Mouse (Mus musculus): ENCODE measurements around the gene Stpg4. TPM values are rescaled to one million over a fixed set of nuclear protein-coding genes. Genes with fewer than 3 reads are reported as not detected.

The Stpg4 gene
- polyA plus RNA-seq, 1 experiment from 2014 or later = 0.78 TPM

DNA sequence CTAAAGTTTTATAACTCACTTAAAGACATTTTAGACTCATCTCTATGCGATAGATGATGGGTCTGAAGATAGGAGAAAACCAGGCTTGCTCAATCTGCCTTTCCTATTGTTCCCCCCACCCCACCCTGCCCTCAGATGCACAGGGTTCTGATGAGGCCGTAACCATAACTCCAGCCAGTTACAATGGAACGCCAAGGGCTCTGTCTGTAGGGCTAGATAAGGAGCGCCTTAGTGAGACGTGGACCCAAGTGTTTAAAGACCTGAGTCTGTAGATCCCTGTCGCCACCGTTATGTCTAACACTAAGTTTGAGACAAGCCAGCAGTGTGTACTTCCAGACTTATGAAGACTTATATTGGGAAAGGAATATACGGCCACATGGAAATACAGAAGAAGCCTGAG lies 72.1 kb downstream of the Stpg4 start:
- Histone ChIP-seq H3K4me1 (replicated peaks) (peaks cover 41% of the 10 kb centered on the region), H3K4me2 (no peak overlapping the region), H3K4me3 (no peak overlapping the region), H3K9ac (no peak overlapping the region), H3K9me3 (no peaks in the 10 kb centered on the region), H3K27me3 (no peaks in the 10 kb centered on the region), H3K36me3 (no peaks in the 10 kb centered on the region), H3K27ac (replicated peaks) (no peak overlapping the region)
- WGBS = 81% methylated on average over 8 of the region's 8 CpGs
- ATAC-seq (ENCODE audit: low read depth) = no peak

DNA sequence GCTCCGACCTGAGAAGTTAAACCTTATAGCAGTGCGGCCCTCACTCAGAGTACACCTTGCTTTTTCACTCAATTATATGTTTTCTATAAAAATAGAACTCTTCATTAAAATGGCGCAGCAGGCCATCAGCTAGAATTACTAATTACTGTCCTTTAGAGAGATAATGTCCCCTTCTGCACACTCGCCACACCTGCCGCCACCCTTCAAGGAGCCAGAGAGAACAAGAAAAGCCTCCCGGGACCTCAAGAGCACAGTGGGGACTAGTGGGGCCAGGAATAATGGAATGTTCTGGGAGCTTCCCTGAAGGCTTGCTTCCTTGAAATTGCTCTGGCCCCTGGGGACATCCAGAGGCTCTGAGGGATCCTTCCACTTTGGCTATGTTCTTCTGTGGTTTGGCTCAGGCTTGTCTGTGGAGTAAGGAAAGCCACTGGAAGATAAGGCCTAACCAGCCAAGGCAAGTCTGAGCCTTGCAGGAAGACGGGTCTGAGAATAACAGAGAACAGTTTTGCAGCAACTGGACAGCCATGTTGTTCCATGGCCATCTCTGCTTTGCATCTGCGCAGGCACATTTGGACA lies 73.7 kb downstream of the Stpg4 start:
- Histone ChIP-seq H3K9ac (no peak overlapping the region), H3K4me1 (replicated peaks) (peaks cover 52% of the 10 kb centered on the region), H3K27me3 (no peaks in the 10 kb centered on the region), H3K9me3 (no peaks in the 10 kb centered on the region), H3K4me3 (no peak overlapping the region), H3K27ac (replicated peaks) (no peak overlapping the region), H3K4me2 (no peak overlapping the region), H3K36me3 (no peaks in the 10 kb centered on the region)
- 82% methylated on average over 8 of the region's 8 CpGs for WGBS
- ATAC-seq (ENCODE audit: low read depth) = no peak

DNA sequence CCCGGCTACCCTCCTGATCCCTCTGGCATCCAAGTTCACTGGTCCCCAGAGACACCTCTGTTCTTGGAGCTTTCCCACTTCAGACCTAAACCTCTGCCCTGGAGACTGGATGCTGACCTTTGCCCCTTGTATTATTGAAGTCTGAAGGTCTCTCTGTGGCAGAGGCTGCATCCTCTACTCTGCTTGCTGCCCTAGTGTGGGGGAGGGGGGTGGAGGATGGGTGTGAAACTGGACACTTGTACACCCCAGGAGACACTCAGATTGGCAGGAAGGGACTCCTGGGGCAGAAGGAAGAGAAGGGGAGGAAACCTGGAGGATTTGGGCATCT lies 74.7 kb downstream of the Stpg4 start:
- Histone ChIP-seq H3K36me3 (no peaks in the 10 kb centered on the region), H3K9ac (0 out of 2 replicates have a peak overlapping the region, but pooled peaks have one; percentile 38), H3K9me3 (no peaks in the 10 kb centered on the region), H3K27ac (replicated peaks) (no peak overlapping the region), H3K4me1 (replicated peaks) (peaks cover 52% of the 10 kb centered on the region), H3K4me2 (no peak overlapping the region), H3K27me3 (no peaks in the 10 kb centered on the region), H3K4me3 (no peak overlapping the region)
- 31% methylated on average over 1 of the region's 1 CpGs for WGBS
- ATAC-seq (ENCODE audit: low read depth) = no peak

DNA sequence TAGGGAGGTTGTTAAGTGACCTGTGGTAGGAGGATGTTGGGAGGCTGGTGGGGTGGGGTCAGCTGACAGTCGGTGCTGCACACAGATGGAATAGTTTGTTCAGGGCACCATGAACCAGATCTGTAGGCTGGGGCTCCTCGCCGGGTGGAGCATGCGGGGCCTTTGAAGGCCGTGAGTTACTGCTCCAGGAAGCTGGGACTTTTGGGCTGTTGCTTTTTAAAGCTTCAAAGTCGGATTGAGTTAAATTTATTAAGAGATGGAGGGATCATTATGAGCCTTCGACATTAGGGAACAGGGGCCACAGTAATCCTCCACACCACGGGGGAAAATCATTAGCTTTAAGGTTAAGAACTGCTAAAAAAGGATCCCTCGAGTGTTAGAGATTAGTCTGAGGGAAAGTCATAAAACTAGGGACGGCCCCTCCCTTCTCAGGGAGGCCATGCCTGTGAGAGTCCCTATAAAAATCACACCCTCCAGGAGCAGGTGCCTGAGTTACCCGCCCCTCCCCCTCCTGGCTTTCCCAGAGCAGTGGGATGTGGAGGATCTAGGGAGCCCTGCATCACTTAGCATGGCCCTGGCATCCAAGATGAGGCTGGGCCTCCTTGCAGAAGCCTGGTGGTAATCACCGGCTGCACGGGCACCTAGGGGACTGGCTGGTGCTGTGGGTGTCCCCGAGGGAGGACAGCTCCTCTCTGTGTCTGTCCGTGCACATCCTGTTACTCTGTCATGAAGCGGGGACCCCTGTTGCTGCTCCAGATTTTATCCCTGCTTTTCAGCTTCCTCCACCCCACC lies 75.2 kb downstream of the Stpg4 start:
- Histone ChIP-seq H3K4me2 (no peak overlapping the region), H3K4me3 (no peak overlapping the region), H3K27ac (replicated peaks) (no peak overlapping the region), H3K36me3 (no peaks in the 10 kb centered on the region), H3K9me3 (no peaks in the 10 kb centered on the region), H3K27me3 (no peaks in the 10 kb centered on the region), H3K9ac (0 out of 2 replicates have a peak overlapping the region, but pooled peaks have one; percentile 38), H3K4me1 (replicated peaks) (peaks cover 52% of the 10 kb centered on the region)
- 17% methylated on average over 16 of the region's 16 CpGs for WGBS
- ATAC-seq (ENCODE audit: low read depth) = peak; percentile 30; the same call in 1 of the 2 replicates

DNA sequence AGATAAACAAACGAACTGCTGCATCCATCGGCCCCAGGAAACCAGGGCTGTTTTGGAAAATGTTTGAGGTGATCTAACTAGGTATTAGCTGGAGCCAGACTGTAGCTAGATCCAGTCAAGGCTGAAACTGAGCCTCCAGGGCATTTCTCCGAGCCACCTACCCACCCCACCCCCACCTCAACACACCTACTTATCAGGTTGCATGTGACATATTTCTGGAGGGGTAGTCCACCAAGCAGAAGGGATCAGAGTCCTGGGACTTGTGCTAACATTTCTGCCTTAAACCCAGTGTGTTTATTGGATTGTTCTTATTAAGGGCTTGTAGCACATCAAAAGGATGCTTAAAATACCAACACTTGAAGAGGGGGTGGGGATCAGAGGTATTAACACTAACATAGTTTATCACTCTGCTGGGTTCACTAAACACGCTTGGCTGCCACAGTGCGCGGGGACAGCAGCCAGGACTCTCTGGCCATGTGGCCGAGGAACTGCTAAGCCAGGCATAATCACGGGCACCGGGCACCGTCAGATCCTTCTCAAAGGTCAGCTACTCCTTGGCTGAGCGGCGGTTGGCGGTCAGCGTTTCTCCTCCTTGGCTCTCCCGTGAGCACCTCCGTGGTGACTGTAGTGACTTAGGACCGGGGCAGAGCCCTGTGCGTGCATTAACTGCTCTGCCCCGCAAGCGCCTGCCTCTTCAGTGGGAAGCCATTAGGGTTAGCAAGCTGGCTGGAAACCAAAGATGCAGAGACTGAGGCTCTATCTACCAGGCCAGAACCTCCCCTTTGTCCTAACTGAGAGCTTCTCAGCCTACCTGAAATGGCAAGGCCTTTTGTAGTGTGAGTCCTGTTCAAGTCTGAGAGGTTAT lies 76.1 kb downstream of the Stpg4 start:
- no peak for ATAC-seq (ENCODE audit: low read depth)
- WGBS = 28% methylated on average over 20 of the region's 20 CpGs
- H3K4me2 ChIP-seq = no peak overlapping the region
- no peak overlapping the region for H3K4me3 ChIP-seq
- H3K27me3 ChIP-seq = no peaks in the 10 kb centered on the region
- H3K36me3 ChIP-seq = no peaks in the 10 kb centered on the region
- no peak overlapping the region for H3K27ac ChIP-seq (replicated peaks)
- 0 out of 2 replicates have a peak overlapping the region, but pooled peaks have one; percentile 17 for H3K9ac ChIP-seq
- H3K4me1 ChIP-seq (replicated peaks) = peaks cover 52% of the 10 kb centered on the region
- no peaks in the 10 kb centered on the region for H3K9me3 ChIP-seq

DNA sequence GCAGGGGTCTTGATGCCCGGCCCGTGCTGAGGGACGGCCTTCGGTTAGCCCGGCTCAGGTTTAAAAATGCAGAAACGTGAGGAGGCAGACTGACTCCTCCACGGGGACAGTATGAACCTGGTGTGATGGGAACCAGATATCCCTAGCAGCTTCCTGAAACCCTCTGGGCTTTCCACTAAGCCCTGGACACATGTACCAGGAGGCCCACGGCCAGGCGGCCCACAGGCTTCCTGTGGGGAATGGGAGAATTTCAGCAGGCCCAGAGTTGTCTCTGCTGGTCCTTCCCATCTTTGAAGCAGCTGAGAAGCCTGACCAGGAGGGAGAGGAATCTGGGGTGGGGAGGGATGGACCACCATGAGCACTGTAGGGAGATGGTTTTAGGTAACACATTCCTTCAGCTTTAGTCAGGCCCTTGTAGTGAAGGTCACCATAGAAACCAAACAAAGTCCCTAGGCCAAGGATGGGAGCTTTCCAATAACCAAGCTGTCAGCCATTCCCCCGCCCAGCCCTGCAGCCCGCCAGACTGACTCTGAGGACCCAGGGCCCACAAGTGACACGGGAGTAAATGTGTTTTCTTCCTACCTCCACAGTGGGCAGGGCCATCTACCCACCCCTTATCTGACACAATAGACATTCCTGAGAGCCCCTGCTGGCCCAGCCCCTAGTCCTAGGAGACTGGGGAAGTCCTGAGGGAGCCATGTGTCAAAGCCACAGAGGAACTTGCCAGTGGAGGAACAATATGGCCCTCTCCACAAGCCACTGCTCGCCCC lies 76.9 kb downstream of the Stpg4 start:
- Histone ChIP-seq H3K27ac (replicated peaks) (no peak overlapping the region), H3K4me3 (no peak overlapping the region), H3K36me3 (no peaks in the 10 kb centered on the region), H3K4me2 (no peak overlapping the region), H3K9me3 (no peaks in the 10 kb centered on the region), H3K27me3 (no peaks in the 10 kb centered on the region), H3K9ac (0 out of 2 replicates have a peak overlapping the region, but pooled peaks have one; percentile 17), H3K4me1 (replicated peaks) (peaks cover 52% of the 10 kb centered on the region)
- 64% methylated on average over 13 of the region's 13 CpGs for WGBS
- no peak for ATAC-seq (ENCODE audit: low read depth)

DNA sequence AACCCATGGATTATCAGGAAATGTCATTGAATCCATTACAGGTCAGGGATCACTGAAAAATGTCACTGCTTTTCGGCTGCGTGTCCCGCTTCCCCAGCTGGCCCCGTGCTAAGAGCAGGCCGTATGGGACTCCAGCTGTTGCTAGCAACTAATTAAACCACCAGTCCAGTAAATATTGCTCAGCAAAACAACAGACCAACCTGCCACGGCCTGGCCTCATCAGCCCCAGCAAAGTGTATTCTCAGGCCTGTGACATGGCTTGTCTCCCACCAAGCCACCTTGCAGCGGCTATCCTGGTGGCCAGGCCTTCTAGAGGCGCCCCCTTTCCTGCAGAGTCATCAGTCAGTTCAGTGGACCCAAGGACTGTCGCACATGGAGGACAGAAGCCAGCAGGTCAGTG lies 78.0 kb downstream of the Stpg4 start:
- no peak overlapping the region for H3K27ac ChIP-seq (replicated peaks)
- H3K4me3 ChIP-seq = no peak overlapping the region
- H3K9me3 ChIP-seq = no peaks in the 10 kb centered on the region
- no peak overlapping the region for H3K4me2 ChIP-seq
- no peaks in the 10 kb centered on the region for H3K27me3 ChIP-seq
- peaks cover 52% of the 10 kb centered on the region for H3K4me1 ChIP-seq (replicated peaks)
- no peaks in the 10 kb centered on the region for H3K36me3 ChIP-seq
- H3K9ac ChIP-seq = no peak overlapping the region
- no peak for ATAC-seq (ENCODE audit: low read depth)
- 55% methylated on average over 9 of the region's 9 CpGs for WGBS

DNA sequence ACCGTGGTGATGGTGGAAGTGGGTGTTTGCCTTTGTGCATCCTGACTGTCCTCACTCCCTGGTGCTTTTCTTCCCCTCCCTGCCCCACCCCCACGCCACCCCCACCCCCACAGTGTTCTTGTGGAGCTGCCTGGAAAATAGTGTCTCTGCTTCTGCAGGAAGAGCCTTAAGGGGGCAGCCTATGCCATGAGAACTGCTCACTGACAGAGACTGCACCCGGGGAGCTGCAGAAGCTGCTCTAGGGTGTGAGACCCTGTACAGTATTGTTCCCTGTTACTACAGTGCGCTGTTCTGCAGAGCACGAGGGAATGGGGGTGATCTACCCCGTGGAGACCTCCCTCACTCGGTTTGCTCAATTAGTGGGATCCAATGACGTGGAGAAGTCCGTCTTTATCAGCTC lies 78.5 kb downstream of the Stpg4 start:
- Histone ChIP-seq H3K4me2 (no peak overlapping the region), H3K4me3 (no peak overlapping the region), H3K9ac (no peak overlapping the region), H3K27me3 (no peaks in the 10 kb centered on the region), H3K4me1 (replicated peaks) (peaks cover 47% of the 10 kb centered on the region), H3K36me3 (no peaks in the 10 kb centered on the region), H3K27ac (replicated peaks) (no peak overlapping the region), H3K9me3 (no peaks in the 10 kb centered on the region)
- WGBS = 17% methylated on average over 9 of the region's 9 CpGs
- no peak; the same call in 1 of the 2 replicates for ATAC-seq (ENCODE audit: low read depth)

DNA sequence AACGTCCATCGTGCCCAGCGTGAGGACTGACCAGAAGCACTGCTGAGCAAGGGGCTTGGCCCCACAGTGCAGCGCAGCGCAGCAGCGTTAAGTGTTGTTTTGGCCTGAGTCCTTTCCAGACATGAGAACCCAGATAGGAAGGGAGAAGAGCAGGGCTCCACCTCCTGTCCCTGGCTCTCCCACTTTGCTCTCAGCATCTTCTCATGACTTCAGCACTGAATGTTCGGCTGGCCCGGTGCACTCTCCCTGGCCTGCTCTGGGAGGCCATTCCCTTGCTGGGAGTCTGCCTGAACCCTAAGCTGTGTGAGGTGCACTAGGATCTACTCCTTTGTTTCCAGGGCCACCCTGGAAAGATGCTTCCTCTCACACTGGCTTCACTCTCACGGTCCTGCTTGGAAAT lies 79.2 kb downstream of the Stpg4 start:
- Histone ChIP-seq H3K9me3 (no peaks in the 10 kb centered on the region), H3K27me3 (no peaks in the 10 kb centered on the region), H3K27ac (replicated peaks) (no peak overlapping the region), H3K4me2 (no peak overlapping the region), H3K36me3 (no peaks in the 10 kb centered on the region), H3K9ac (no peak overlapping the region), H3K4me1 (replicated peaks) (peaks cover 40% of the 10 kb centered on the region), H3K4me3 (no peak overlapping the region)
- 58% methylated on average over 9 of the region's 9 CpGs for WGBS
- no peak for ATAC-seq (ENCODE audit: low read depth)

DNA sequence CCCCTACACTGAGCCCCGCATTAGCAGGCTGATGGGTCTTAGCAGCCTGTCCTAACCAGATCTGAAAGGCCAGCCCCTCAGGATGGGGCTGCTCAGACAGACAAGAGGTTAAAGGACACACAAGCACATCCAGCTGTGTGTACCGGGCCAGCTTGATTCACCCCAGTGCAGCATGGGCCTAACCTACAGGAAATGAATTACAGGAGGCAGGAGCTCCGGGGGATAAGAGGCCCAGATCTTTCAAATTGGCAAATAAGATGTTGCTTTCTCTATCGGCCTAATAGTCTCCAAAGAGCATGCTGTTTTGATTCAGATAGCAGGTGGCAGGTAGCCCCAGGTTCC lies 82.3 kb downstream of the Stpg4 start:
- Histone ChIP-seq H3K4me1 (replicated peaks) (peaks cover 9% of the 10 kb centered on the region; the same call in 1 of the 2 replicates), H3K9me3 (no peaks in the 10 kb centered on the region), H3K9ac (no peak overlapping the region), H3K36me3 (no peaks in the 10 kb centered on the region), H3K4me2 (no peak overlapping the region), H3K27ac (replicated peaks) (no peak overlapping the region), H3K27me3 (no peaks in the 10 kb centered on the region), H3K4me3 (no peak overlapping the region)
- ATAC-seq (ENCODE audit: low read depth) = no peak
- WGBS = 80% methylated on average over 4 of the region's 4 CpGs

DNA sequence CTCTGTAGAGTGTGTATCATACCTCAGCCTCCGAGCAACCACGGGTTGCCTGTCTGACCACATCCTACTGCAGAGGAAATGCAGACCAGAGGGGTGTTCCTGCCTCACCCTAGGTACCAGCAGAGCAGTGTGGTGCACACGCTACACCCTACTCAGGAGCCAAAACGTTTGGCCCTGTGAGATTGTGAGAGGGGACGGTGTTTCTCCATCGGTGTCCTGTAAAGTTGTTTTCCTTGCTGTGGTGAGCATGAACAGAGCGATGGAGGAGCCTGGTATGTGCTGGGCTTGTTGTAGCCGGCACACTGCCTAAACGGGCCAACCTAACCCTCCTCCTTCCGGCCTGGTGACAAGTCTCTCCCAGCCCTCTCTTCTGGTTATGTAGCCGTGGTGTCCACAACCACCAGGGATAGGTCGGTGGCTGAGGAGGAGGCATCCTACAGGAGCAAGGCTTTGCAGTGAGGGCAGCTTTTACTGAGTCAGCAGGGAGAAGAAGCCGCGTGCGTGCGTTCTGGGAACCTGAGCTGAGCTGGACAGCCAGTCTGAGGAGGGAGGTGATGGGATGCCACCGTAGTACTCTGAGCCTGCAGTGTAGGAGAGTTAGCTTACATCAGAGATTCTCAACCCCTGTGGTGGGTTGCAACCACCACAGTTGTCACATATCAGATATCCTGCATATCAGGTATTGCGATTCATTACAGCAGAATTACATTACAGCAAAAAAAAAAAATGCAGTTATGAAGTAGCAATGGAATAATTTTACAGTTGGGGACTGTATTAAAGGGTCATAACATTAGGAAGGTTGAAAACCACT lies 82.9 kb downstream of the Stpg4 start:
- H3K9me3 ChIP-seq = no peaks in the 10 kb centered on the region
- no peak overlapping the region for H3K4me2 ChIP-seq
- no peak overlapping the region for H3K27ac ChIP-seq (replicated peaks)
- WGBS = 79% methylated on average over 18 of the region's 18 CpGs
- H3K4me1 ChIP-seq (replicated peaks) = peaks cover 3% of the 10 kb centered on the region; the same call in 1 of the 2 replicates
- H3K36me3 ChIP-seq = no peaks in the 10 kb centered on the region
- ATAC-seq (ENCODE audit: low read depth) = no peak
- no peak overlapping the region for H3K9ac ChIP-seq
- H3K4me3 ChIP-seq = no peak overlapping the region
- H3K27me3 ChIP-seq = no peaks in the 10 kb centered on the region
